Mouse (Mus musculus): ENCODE measurements around the gene Shc3.

The Shc3 gene

DNA sequence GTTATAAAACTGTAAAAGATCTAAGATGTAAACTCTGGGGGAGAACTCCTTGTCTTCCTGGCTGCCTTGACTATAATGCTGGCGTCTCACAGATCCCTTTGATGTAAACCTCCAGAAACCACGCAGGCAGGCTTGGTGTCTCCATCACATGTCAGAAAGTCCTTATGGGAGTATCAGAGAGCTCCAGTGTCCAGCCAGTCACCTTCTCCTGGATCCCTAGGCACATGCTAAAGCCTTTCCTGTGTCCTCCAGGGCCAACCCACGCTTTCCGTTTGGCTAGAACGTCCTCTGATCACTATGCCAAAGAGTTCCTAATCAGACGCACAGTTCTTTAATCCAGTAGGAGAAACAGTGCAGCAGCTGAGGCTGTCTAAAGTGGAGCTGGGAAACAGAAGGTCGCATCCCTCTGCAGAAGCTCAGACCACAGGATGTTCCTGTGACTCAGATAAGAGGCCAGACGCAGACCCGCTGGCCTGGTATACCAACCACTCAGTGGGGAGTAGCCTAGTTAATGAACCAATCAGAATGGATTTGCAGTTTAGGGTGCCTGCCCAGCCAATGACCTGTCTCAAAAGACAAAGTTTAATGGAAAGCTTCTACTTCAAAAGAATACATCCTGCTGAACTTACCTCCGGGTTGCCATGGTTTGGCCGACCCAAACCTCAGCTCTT lies 88.7 kb downstream of the Shc3 start:
- no peak for DNase-seq (ENCODE audit: low read depth)

DNA sequence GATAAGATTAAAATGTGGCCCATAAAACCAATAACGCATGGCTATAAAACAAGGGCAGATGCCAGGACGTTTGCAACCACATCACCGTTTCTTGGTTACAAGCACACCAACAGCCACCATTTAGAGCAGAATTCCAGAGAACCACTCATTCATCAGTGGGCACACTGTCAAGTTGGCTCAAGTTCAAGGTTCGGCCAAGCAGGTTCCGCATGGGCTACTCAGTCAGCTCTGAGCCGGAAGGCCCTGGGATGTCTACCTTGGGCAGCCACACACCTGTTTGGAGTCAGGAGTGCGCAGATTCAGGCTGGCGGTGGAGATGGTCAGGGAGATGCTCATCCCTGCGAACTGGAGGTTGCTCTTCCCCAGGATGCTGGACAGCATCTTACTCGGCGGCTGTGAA lies 89.4 kb downstream of the Shc3 start:
- no peak for DNase-seq (ENCODE audit: low read depth)

DNA sequence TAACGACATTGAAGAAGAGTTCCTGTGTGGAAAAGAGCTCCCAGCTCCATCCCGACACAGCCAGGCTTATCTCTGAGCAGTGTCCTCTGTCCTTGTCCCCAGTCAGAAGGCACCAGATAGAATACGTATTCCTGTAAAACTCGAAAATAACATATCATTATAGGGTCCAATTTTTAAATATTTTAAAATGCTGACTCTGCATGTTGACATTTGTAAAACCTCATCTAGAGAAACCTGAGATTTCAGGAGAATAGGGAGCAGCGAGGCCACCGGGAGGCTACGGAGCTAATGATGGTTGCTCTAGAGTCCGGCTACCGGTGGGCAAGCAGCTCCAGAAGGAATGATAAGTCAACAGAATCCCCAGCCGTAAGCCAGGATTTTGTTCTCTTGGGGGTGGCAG lies 92.2 kb downstream of the Shc3 start:
- no peak for DNase-seq (ENCODE audit: low read depth)

DNA sequence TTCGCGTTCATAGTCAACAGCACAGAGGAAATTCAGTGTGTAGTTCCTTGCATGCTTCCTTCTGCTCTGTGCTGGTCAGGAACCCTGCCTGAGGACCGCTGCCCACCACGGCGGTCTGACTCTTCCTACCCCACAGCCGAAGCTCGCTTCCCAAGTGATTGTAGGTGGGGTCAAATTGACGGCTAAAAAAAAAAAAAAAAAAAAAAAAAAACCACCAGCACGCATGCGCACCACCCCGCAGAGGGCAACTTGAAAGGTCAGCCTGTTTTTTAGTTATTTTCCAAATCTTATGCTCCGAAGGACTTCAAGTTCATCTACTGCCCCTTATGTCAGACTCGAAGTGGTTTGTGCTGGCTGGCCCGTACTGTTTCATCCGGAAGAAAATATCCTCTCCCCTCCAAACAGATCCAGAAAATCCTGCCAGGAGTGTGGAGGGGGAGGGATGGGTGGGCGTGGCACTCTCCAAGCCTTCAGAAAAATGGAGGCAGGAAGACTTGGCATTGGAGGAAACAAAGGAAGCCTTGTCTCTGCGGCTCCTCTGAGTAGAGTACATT lies 100.4 kb downstream of the Shc3 start:
- no peak for DNase-seq (ENCODE audit: low read depth)

DNA sequence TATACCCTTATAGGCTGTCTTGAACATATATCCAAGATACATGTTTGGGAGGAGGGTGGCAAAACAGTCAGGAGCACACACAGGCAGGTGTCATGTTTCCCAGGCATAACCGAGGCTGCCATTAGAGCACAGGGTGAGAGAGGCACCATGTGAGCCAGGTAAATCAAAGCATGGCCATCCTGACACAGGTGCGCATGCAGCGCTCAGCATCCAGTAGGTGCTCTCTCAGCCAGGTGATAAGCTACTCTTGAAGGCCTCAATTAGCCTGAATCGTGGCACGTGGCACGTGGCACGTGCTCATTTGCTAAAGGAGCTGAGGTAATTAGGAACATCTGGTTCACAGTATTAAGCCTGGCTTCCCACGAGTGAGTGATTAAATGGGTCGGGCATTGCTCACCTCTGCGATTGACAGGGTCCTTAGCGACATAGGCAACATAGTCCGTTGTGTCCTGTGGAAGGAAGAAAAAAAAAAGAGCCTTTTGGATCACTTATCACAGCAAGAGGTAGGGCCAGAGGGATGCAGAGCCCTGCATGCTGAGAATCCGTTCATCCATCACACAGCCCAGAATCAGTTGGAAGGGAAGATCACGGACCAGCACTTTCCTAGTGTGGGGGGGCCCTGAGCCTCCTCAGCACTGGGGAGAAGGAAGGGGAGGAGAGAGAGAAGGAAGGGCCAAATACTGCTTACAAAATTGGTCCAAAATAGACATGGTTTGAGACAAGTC lies 102.9 kb downstream of the Shc3 start:
- no peak for DNase-seq (ENCODE audit: low read depth)

DNA sequence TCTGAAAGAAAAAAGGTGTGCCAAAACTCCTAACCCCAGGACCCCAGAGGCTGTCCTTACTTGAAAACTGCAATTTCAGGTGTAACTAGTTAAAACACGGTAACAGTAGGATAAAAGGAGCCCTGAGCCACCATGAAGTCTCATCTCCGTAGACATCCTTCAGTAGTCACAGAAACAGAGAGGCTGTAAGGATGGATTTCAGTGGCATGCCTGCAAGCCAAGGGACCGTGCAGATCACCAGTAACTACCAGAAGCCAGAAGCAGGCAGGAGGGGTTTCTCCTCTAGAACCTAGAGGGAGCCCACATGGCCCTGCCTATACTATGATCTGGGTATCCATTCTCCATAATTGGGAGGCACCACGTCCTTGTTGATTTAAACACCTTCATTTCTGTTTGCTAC lies 104.9 kb downstream of the Shc3 start:
- DNase-seq (ENCODE audit: low read depth): no peak

DNA sequence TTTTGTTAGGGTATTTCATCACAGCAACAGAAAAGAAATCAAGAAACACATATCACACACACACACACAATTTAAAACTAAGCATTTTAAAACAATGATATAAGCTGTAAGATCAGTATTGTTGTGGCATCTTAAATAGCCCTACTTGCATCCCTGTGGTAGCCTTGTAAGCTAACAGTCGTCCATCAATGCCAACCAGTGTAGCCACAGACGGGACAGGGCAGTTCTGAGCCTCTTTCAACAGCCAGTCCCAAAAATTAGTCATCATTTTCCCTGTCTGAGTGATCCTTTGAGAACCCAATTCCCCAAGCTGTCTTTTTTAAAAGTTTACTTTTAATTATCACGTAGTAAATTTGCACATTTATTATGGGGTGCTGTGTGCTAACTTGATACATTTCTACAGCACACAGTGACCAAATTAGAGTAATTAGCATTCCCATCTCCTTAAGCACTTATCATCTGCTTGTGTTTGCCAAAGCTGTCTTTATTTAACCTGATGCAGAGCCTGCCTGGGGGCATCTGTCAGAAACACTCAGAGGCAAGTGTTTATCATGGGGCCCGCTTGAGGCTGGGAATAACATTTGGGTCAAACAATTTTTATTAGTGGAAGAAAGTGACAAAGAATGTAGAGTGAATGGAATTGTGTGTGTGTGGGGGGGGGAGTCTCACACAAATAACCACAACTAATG lies 112.9 kb downstream of the Shc3 start:
- no peak for DNase-seq (ENCODE audit: low read depth)

DNA sequence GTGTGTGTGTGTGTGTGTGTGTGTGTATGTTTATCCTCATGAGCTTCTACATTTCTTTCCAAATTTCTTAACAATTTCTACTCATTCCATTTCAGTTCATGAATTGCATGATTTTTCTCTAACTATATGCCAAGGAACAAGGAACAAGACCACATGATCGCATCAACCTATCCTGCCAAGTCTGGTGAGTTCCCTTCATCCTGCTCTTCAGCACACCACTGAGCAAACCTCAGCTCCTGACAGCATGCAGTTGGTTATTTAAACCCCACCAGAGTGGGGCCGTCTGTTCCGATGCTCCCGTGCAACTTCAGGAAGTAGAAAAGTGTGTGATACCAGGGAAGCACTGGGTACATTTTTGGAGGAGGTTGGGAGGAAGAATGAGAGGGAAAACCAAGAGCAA lies 122.7 kb downstream of the Shc3 start:
- no peak for DNase-seq (ENCODE audit: low read depth)

DNA sequence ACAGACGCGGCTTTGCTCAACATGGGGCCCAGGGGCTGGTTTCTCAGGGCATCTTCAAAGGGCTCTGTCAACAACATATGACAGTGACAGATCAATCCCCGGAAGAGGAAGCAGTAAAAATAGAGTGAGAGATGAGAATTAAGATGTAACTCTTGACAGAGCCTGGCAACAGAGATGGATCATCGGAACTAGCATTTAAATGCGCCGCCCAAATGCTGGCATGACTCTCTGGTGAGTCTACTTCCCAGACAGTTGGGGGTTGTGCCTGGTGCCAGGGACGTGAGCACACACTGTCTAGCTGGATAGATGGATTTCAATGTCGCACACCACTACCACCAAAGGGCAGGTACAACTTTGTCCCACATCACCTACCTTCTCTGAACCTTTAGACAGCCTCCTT lies 126.3 kb downstream of the Shc3 start:
- no peak for DNase-seq (ENCODE audit: low read depth)

DNA sequence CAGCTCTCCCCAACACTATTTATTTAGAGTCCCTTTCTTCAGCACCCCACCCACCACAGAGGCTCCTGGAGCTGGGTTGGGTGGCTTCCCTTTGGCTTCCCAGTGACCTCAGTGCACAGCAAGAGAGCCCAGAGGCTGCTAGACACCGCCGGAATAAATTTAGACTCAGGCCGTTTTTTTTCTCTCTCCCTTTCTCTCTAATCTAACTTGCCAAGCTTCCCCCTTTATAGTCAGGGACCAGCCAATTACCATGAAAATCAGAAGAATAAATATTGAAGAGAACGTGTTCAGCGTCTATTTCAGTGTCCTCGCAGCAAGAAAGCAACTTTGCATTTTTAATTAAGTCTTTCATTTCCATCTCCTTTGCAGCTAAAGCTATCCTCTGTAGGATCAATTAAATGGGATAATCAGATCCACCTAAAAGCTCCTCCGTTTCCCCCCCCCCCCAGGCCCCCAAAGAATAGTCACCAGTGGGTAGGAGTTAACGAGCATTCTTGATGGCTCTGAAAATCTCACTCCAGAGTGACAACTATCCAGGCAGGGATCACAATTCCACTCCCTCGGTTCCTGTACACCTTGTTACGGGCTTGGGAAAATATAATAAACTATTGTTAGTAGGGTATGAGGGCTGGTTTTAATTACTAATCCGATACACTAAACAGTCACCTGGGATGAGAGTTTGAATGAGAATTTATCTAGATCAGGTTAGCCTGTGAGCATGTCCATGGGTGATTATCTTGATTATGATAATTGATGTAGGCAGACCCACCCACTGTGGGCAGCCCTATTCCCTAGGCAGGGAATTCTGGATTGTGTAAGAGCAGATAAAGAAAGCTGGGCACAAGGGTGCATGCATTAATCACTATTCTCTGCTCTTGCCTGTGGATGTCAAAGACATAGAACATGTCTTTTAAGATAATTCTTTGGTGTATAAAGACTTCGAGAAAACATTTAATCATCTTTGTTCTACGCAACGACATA lies 131.8 kb downstream of the Shc3 start:
- DNase-seq (ENCODE audit: low read depth): no peak

DNA sequence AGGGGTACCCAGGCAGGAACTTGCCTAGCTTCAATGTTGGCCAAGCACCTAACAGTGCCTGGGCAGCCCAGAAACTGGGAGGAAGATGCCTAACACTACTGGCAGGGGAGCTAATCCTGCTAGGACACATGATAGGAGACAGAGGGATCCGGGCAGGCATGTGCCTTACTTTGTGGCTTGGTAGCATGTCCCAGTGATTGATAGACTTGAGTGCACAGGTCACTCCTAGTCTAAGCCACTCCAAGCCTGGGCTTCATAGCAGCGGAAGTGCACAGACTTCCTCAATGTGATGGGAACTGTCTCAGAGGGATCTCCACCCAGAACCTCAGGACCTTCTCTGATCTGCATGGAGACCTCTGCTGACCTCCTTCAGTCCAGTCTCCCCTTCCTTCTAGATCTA lies 134.1 kb downstream of the Shc3 start:
- no peak for DNase-seq (ENCODE audit: low read depth)

DNA sequence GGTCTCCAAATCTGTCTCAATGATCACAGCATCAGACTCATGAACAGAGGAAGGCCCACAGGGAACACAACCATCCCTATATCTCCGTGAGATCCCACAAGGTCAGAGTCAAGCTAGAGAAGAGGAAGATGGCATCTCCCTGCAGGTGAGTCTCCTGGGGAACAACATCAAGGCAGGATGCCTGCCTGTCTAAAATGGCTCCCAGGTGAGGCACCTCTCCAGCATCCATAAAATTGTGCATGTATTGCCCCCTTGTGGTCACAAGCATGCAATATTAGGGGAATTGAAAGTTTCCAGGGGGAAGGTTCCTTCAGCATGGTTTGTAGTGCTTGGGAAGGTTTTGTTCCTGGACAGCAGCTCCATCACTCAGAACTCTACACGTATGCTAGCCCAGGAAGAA lies 134.8 kb downstream of the Shc3 start:
- no peak for DNase-seq (ENCODE audit: low read depth)

DNA sequence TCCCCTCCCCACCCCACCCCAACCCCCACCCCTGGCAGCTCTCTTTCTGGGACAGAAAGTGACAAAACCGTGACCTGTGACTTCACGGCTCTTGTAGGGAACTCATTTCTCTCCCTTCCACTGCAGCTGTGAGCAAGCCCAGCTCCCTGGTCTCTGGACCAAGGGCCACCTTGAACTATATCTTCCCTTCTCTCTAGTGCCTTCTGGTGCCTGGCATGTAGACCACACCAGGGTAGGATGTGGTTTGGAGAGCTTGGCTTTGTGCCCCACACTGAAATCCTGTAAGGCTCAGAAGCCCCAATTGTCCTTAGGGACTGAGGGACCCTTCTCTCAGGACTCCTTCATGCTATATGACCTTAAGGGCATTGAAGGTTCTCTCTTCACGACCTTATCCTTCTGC lies 135.8 kb downstream of the Shc3 start:
- DNase-seq (ENCODE audit: low read depth): no peak

DNA sequence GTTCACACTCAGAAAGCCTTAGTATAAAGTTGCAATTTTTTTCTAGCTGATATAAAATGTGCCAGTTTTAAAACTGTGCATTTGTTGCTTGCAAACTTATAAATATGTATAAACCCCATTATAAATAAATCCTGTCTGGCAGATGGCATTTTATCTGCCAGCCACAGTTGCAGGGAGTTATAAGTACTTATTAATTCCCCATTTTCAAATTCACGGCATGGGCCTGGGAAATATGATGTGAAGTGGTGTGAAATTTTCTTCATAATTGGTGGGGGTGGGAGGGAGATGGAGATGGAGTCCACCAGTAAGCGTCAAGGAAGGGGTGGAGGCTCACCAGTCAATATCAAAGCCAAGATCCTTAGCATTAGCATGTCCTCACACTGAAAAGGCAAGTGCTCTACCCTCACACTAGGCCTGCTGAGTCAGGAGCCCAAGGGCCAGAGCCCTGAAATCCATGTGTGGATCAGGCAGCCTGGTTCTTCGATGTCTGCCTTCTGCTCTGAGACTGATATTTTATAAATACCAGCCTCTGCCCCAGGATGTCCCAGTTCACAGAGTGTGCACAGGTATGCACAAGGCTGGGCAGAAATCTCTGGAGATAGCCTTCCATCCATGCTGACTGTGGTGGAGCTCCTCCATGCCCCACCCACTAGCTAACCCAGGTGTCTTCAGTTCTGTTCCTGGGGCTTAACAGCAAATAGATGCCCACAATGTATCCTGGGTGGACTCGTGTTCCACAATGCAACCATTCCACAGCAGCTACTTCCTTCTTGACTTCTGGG lies 143.4 kb downstream of the Shc3 start:
- DNase-seq (ENCODE audit: low read depth): no peak

DNA sequence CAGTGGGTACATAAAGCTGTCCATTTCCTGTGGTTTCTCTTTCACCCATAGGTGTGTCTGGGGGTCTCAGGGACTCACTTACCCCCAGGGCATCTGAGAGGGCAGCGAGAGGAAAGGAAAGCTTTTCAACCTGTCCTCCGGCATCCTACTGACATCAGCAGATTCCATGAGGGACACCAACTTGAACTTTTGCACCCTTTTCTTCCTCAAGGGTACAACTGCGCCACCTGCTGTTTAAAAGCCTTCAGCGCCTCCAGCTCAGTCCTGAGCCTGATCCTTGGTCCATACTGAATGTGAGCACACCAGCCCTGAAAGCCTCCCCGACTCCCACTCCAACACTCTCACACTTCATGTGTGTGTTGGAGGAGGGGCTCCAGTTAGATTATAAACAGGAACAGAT lies 144.6 kb downstream of the Shc3 start:
- DNase-seq (ENCODE audit: low read depth): no peak

DNA sequence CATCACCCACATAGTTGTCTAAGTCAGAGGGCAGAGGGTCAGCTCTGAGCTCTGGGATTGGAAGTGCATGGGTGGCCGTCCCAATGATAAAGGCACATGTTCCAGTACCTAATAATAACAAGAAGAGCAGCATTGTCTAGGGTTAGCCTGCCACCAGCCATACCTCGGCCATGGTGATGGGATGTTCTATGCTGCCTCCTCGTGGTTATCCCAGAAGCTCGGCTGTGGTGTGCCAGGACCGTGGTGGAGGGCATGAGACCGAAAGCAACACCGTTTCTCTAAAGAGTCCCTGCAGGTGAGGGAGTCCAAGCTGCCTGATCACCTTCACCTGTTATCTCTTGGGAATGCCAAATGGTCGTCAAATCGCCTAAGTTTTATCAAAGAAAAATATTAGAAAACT lies 145.6 kb downstream of the Shc3 start:
- DNase-seq (ENCODE audit: low read depth): no peak

DNA sequence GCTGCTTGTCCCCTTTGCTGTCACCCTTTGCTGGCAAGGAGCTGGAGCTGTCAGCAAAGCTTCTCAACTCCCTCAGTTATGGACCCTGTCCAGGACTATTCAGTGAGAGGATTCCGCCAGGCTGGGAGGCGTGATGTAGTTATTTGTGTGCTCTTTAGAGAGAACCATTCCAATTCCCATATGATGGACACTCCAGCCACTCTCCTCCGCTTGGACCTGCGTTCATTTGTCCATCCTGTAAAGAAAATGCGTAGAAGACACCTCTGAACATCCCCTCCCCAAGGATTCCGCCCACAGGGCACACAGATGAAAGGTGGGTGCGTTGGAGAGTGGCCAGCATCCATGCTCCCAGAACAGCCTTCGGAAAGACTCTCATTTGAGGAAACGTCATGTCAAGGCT lies 148.4 kb downstream of the Shc3 start:
- DNase-seq (ENCODE audit: low read depth): no peak

DNA sequence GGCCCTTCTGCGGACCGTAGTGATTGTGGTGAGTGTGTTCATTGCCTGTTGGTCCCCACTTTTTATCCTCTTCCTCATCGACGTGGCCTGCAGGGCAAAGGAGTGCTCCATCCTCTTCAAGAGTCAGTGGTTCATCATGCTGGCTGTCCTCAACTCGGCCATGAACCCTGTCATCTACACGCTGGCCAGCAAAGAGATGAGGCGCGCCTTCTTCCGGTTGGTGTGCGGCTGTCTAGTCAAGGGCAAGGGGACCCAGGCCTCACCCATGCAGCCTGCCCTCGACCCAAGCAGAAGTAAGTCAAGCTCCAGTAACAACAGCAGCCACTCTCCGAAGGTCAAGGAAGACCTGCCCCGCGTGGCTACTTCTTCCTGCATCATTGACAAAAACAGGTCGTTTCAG lies 149.7 kb downstream of the Shc3 start:
- no peak for DNase-seq (ENCODE audit: low read depth)

DNA sequence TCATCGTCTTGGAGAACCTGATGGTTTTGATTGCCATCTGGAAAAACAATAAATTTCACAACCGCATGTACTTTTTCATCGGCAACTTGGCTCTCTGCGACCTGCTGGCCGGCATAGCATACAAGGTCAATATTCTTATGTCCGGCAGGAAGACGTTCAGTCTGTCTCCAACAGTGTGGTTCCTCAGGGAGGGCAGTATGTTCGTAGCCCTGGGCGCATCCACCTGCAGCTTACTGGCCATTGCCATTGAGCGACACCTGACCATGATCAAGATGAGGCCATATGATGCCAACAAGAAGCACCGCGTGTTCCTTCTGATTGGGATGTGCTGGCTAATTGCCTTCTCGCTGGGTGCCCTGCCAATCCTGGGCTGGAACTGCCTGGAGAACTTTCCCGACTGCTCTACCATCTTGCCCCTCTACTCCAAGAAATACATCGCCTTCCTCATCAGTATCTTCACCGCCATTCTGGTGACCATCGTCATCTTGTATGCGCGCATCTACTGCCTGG lies 150.2 kb downstream of the Shc3 start:
- no peak for DNase-seq (ENCODE audit: low read depth)

DNA sequence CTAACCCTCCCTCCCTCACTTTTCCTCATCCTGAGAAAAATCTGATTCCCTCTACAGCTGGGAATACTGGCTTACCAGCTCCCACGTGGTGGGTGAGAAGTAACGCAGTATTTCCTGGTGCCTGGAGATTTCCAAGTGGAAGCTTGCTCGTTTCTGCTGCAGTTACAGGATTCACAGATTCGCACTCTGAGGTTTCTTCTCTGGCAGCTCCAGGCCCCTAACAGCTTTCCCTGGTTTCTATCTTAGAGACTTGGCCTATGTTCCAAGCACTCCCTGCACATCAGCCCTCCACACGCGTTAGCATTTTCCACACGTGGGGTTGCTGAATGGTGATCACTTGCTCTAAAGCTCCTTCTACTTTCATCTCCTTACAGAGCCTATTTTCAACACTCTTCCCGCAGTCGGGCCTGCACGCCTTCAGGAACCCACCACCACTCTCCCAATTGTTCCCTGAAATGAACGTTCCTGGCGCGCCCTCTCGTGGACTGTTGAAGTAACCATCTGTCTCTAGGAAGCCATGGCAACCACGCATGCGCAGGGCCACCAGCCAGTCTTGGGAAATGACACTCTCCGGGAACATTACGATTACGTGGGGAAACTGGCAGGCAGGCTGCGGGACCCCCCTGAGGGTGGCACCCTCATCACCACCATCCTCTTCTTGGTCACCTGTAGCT lies 150.8 kb downstream of the Shc3 start:
- DNase-seq (ENCODE audit: low read depth): peak; percentile 87
